ENCODE assay signal across 9 mouse cellular contexts in the genomic region with DNA sequence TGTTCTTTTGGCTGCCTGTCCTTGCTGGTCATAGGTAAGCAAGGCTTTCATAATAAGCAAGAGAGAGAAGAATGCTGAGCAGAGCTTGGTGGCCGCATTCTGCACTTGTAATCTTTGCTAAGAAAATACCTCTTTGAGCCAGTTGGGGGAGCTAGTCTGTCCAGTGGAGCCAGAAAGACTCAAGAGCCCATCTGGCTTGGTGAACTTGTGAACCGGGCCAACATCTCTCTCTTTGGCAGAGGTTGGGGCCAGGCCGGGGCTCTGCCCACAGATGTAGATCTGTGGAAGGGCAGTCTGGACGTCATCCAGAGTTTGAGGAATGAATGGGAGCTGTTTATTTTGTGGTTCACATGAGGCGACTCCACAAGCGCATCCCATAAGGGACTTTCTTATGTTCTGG. TPM values are rescaled to one million over a fixed set of nuclear protein-coding genes. Genes with fewer than 3 reads are reported as not detected.
DNase-seq lines count a peak whose midpoint lies in the region; TF ChIP-seq lines count a peak whose summit lies in the region.
"Had no signal": no experiment of that assay in that cellular context is flagged by ENCODE, and none has a peak within 500 bp of the region (broad histone marks: within the 10 kb centered on the region; RNA-seq: fewer than 3 reads in every experiment).

No protein-coding gene starts in this region.

- no peak for TF ChIP-seq POLR2A in brain, embryonic 14.5 days (IDR thresholded peaks at IDR 0.05; ENCODE audit: borderline replicate concordance, extremely low read depth, insufficient read depth, insufficient read length, poor library complexity, severe bottlenecking)

- TF ChIP-seq CTCF in brain, embryonic 14.5 days (IDR thresholded peaks at IDR 0.05; ENCODE audit: borderline replicate concordance, extremely low read depth, insufficient read depth, insufficient read length), result peak; percentile 43; the same call in 1 of the 2 replicates

- peak; percentile 9 for DNase-seq in embryo, embryonic 10.5 days (ENCODE audit: low spot score)
- DNase-seq in embryo, embryonic 9.5 days (ENCODE audit: extremely low spot score), result no peak
- peak; percentile 44 for DNase-seq in layer of hippocampus, adult 11-12 months (ENCODE audit: low spot score)
- DNase-seq in layer of hippocampus, postnatal 14 days (ENCODE audit: low spot score in 2 of 2), result no peak
- DNase-seq in 416B (ENCODE audit: low read depth), result peak; percentile 11
- DNase-seq in brain, embryonic 14.5 days (ENCODE audit: low read depth), result peak; percentile 12
- no peak for DNase-seq in spleen, postnatal 4 days (ENCODE audit: low spot score in 2 of 2)
- DNase-seq in adrenal gland, postnatal 4 days (ENCODE audit: low spot score in 2 of 2), result no peak
- DNase-seq: adrenal gland, postnatal 36 days had no signal

RNA-seq across cellular contexts. Expression of a gene that starts 44.1 kb away (rescaled TPM):
- 100 to 1,000 TPM; 171 to 180 TPM for total RNA-seq in layer of hippocampus, postnatal 14 days (2021)
- polyA plus RNA-seq in brain, embryonic 14.5 days (2012; rRNA removed), result 40.4 and 43.9 TPM in 2 replicates
- 100 to 1,000 TPM; 110 to 128 TPM for total RNA-seq in adrenal gland, postnatal 4 days (2021)

RNA-seq across cellular contexts. Expression of a gene that starts 51.0 kb away (rescaled TPM):
- 100 to 1,000 TPM; 216 to 228 TPM for total RNA-seq in layer of hippocampus, postnatal 14 days (2021)
- 399 and 501 TPM in 2 replicates for polyA plus RNA-seq in brain, embryonic 14.5 days (2012; rRNA removed)
- total RNA-seq in adrenal gland, postnatal 4 days (2021), result 100 to 1,000 TPM; 164 to 170 TPM

Comparison
In these comparisons a context has a peak if more than half of its experiments do, and no peak if none do; other contexts are left out.
1. DNase-seq: peak in embryo, embryonic 10.5 days (single experiment), layer of hippocampus, adult 11-12 months (single experiment), 416B (single experiment) and brain, embryonic 14.5 days (single experiment); none in embryo, embryonic 9.5 days (single experiment), layer of hippocampus, postnatal 14 days (0 of 2), spleen, postnatal 4 days (0 of 2) and adrenal gland, postnatal 4 days (0 of 2).